Mouse (Mus musculus) kidney, postnatal 4 days (tissue): Measurements from ENCODE around the gene Pde8a.

ENCODE experiments used
- DNase-seq, 2 experiments: peaks; one replicate each; pipeline ENCODE4 v3.0.0; 2021; ENCODE audit warnings: mixed read lengths in 2 of 2

The Pde8a gene

DNA sequence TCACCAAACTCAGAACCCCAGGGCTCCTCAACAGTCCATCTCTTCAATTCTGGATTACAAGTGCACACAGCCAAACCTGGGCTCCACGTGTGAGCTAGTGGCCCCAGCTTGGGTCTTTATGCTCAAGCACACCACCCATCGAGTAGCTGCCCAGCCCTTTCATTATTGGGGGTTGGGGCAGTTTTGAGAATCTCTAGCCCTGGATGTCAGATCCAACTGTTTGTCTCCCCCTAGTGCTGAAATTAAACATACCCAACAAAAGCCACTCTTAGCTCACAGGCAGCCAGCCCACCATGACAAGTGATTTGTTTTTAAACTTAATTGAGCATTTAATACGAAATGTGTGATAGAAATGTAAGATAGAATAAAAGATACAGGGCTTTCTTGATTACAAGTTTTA is 128.2 kb downstream of the Pde8a start:
- peak in 1 of 2 experiments; percentile 16 for DNase-seq

DNA sequence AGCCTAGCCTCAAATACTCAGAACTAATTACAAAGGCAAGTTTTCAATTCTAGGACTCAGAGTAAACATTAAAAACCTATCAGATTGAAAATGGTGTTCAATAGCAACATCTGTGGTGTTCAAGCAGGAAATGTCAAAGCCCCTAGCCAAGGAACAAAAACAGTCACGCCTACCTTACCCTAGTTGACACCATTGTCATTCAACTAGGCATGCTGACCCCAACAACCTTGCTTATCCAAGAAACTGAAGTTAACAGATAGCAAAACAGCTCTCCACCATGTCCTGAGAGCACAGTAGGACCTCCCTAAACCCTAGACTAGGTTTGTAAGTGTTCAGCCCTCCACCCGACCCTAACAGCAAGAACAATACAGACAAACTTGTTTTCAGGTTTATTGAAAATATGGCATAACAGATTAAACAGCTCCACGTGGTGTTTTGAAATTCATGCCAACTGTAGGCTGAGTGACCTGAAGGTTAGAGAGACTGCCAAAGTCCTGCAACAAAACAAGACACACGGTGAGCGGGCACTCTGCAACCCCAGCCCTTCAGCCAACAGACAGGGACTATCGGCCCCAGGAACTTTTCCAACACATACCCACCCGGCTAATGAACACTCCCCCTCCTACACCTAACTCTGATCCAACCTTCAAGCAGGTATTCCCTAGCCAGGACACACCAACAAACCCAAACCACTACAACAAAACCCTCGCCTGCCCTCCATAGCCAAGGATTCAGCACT is 129.1 kb downstream of the Pde8a start:
- DNase-seq = no peak

DNA sequence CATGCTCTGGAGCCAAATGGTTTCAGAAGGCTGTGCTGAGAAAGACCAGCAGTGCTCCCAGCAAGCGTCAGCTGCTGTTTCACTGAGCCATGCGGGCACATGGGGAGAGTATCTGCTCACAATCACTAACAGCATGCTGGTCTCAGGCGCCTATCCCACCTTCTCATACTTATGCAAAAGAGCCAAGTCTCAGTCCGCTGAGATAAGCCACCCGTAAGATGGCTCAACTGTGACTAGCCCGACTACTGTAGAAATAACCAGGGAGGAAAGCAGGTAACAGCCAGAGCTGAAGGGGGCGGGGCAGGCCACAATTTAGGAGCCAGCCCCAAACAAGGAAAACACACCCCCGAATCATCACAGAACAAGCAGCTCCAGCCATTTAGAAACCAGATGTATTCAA is 129.9 kb downstream of the Pde8a start:
- DNase-seq = peak; percentile 35 to 51

GRCm38 (mm10) chr7:81343831-81344230 is 130.4 kb downstream of the Pde8a start:
- no peak for DNase-seq

DNA sequence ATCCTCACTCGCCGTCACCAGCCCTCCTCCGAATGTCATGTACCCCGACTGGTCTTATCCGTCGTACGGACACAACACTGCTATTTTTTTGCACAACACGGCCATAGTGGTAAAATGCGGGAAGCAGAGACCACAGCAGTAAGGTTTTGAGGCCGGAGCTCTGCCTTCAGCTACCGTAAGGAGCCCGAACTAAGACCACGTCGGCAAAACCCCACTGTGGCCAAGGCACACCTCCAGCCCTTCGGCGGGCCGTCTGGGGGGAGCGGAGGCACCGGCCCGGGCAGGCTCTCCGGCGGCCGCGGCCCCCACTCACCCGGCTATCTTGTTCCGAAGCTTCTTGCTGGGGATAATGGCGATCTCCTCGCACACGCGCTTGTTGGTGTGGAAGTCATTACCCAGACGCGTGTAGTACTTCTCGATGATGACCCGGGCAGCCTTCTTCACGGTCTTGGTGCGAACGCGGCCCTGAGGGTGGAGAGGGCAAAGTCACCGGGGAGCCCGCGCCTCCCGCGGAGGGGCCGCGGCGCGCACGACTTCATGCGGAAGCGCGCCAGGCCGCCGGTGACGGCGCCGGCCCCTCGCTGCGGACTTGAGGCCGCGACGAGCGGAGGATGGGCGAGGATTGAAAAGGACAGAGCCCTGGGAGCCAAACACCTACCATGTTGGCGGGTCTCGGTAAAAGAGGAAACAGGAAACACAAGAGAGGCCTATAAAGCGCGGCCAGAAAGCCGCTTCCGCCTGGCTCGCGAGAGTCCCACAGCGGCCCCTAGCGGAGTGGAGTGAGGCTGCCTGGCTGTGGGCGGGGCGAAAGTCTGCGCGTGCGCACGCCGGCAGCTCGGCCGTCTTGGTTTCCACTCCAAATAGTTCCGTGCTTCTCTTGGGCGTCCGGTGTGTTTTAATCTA is 131.4 kb downstream of the Pde8a start, which contains the start of gene Rps17:
Rps17 (minus strand) TSS at position 711 of the 903 bp plus-strand sequence.
- peak; percentile 98 for DNase-seq

- DNase-seq = no peak
These were observed 132.2 kb downstream of the Pde8a start for GRCm38 (mm10) chr7:81345447-81346170.

GRCm38 (mm10) chr7:81348206-81348605 is 134.8 kb downstream of the Pde8a start:
- DNase-seq = no peak

- no peak for DNase-seq
These were observed 138.4 kb downstream of the Pde8a start for GRCm38 (mm10) chr7:81351826-81352225.

DNA sequence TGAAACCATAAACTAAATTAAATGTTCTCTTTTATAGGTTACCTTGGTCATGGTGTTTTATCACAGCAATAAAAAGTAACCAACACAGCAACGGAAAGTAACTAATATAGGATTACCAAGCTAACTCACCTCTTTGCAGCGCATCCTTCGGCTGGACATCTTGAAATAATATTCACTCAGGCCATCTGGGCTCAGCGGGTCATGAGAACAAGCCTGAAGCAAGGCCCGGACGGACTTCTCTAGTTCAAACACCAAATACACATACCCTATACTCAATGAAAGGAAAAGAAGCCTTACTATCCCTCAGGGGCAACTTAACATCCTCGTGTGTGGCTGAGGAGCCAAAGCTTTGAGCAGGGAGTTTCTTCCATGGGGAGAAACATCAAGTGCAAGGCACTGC is 142.3 kb downstream of the Pde8a start:
- no peak for DNase-seq

DNA sequence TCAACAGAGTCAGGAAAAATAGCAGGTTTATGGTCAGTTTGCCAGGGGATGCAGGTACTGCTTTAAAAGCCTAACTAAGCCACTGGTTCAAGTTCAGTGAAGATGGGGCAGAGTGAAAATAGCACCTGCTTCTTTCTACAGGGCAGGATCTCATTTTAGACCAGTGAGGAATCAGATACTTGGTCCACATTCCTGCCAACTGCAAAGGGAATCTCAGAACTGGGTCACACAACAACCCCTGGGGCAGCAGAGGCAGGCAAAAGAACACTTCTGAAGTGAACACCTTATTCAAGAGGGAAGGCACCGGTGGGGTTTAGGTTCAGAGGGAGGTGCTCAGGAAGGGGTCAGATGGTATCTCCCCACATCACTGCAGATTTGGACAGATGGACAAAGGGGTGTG is 143.0 kb downstream of the Pde8a start:
- DNase-seq = no peak

- no peak for DNase-seq
These were observed 143.6 kb downstream of the Pde8a start for GRCm38 (mm10) chr7:81356975-81357374.

- no peak for DNase-seq
These were observed 154.6 kb downstream of the Pde8a start for GRCm38 (mm10) chr7:81367946-81368345.

DNA sequence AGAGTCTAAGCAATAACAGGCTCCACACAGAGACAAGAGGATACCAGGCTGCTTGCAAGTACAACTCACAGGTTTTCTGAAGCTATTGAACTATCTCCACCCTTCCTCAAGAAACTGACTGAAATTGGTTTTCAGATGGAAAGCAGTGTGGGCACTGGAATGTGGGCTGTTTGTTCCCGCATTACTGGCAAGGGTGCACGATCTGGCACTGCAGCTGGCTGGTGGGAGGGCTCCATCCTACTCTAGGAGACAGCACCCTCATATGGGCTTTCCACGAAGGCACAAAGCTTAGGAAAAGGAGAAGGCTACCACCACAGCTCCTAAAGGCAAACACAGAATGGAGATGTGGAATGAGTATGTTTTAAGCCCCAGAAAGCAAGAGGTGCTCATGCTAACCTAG is 156.3 kb downstream of the Pde8a start:
- DNase-seq = no peak

DNA sequence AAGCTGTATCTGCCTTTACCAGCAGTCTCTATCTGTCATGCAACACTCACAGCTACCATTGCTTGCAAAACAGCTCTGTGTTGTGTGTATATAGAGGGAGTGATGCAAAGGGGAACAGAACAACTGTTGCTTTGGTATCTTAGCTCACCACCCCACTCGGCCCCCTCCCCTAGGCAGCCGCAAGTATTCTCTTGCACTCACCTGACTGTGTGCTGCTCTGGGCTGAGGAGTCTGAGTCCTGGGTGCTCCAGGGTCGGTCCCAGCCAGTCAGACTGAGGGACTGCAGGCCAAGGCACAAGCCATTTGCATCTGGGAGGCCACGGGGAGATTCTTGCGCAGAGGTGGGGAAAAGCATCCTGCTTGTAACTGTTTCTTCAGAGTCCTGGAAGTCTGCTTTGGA is 158.4 kb downstream of the Pde8a start:
- no peak for DNase-seq

GRCm38 (mm10) chr7:81372337-81372920 is 159.0 kb downstream of the Pde8a start:
- peak; percentile 49 to 54 for DNase-seq

GRCm38 (mm10) chr7:81379363-81379762 is 166.0 kb downstream of the Pde8a start:
- no peak for DNase-seq
